Mouse (Mus musculus): Measurements from ENCODE around the gene Acer2. TPM values are rescaled to one million over a fixed set of nuclear protein-coding genes. Genes with fewer than 3 reads are reported as not detected.
"Not testable (repeated sequence)": the region's sequence is repeated elsewhere in the genome, so short reads cannot be mapped to it uniquely, and the experiment has no call there.

Acer2 gene
- polyA plus RNA-seq (2012; rRNA removed): 17.0 and 24.9 TPM in 2 replicates

DNA sequence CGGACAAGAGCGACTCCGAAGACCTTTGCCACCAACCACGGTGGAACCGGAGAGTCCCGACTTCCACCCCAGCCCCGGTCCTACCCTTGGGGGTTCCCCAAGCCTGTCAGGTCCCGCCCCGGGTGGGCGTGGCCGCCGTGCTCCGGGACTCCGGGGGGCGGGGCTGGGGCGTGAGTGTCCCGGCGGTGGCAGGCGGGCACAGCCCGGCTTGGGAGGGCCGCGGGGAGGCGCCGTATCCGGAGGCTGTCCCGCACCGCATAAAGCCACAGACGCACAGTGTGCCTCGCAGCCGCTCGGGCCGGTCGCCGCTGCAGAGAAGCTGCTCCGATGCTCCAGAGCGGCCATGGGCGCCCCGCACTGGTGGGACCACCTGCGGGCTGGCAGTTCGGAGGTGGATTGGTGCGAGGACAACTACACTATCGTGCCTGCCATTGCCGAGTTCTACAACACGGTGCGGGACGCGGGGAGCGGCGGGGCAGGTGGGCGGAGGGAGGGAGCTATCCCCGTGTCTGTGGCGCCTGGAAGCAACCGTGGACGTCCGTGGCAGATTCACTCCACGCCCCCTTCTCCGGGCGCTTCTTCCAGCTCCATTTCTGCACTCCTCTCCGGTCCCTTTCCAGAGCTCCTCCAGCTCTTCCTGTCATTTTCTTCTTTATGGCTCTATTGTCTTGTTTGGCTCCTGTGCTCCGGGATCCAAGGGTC lies at the start of gene Acer2:
Gene Acer2, plus strand, starts transcription at position 251 of the 702 bp plus-strand sequence.
- DNase-seq (ENCODE audit: low read depth): no peak

DNA sequence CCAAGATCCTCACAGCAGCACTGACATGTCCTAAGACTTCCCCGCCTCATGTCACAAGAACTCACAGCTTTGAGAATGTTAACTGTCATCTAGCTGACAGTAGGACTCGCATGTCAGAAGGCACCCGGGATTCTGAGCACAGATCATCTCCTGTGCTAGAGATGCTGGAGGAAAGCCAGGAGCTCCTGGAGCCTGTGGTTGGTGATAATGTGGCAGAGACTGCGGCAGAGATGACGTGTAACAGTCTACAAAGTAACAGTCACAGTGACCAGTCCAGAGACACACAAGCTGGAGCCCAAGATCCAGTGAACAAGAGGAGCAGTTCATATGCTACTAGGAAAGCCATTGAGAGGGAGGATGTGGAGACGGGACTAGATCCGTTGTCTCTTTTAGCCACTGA lies 49.1 kb upstream of the Acer2 start:
- DNase-seq (ENCODE audit: low read depth): no peak

DNA sequence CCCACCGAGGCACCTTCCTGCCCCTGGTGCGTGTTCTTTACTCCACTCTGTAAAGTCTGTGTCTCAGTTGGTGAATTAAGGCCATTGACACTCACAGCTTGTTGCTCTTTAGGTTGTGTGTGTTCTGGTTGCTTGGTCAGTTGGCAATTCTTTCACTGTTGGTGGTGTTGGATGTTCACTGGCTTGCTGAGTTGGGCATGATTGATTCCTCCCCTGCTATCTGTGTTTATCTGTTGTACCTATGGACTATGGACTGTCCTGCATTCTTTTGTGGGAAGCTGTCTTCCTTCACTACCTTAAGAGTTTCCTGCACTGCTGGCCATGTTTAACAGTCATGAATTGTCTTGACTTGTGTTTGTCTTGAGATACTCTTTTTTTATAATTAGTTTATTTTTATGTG lies 42.3 kb upstream of the Acer2 start:
- no peak for DNase-seq (ENCODE audit: low read depth)

DNA sequence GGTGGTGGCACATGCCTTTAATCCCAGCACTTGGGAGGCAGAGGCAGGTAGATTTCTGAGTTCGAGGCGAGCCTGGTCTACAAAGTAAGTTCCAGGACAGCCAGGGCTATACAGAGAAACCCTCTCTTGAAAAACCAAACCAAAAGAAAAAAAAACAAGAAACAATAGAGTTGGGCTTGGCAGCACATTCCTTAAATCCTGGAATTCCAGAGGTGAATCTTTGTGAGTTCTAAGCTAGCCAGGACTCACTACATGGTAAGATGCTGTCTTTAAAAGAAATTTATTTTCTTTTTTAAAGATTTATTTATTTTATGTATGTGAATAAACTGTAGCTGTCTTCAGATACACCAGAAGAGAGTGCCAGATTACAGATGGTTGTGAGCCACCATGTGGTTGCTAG lies 33.1 kb upstream of the Acer2 start:
- DNase-seq (ENCODE audit: low read depth): not testable (repeated sequence)

DNA sequence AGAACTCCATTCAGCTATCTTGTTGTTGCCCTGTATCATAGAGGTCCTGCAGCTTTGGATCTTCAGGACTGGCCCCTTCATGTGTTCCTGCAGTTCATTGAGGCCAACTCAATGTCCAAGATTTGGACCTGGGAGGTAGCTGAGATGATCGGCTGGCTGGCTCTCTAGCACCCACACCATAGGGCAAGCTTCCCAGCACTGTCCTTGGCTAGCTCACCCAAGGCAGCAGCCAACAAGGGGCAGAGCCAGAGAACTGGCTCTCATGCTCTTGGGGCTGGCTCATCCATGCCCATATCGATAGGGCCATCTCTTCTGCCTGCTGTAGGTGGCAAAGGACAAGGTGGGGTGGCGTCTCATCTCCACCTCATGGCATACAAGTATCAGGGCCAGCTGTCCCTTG lies 28.8 kb upstream of the Acer2 start:
- no peak for DNase-seq (ENCODE audit: low read depth)

DNA sequence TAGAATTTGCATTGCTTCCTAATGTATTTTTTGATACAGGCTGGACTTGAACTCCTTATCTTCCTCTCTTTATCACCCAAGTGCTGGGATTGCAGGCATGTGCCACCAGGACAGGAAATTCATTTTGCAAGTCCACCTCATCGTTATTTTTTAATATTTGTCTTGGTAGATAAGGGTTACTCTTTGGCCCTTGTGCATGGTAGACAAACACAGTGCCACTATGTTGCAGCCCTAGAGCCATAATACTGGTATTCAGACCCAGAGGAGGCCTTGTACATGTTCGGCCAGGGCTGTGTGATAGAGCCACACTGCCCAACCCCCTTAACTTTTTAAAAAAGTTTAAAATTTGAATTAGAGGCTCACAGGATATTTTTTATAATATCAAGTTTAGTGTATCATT lies 26.9 kb upstream of the Acer2 start:
- no peak for DNase-seq (ENCODE audit: low read depth)

DNA sequence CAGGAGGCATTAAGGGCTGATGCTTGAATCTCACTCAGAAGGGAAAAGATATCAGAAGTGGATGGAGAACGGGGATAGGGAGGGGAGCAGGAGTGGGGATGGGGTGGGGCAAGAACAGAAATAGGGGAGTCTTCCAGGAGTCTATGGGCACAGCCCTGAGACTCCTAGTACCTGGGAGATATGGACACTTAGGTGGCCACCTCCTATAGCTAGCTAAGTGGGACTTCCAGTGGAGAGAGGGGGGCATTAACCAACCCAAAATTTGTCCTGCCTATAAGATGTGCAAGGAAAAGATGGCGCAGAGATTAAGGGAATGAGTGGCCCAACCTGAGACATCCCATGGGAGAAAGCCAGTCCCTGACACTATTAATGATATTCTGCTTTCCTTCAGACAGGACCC lies 22.9 kb upstream of the Acer2 start:
- DNase-seq (ENCODE audit: low read depth): no peak

DNA sequence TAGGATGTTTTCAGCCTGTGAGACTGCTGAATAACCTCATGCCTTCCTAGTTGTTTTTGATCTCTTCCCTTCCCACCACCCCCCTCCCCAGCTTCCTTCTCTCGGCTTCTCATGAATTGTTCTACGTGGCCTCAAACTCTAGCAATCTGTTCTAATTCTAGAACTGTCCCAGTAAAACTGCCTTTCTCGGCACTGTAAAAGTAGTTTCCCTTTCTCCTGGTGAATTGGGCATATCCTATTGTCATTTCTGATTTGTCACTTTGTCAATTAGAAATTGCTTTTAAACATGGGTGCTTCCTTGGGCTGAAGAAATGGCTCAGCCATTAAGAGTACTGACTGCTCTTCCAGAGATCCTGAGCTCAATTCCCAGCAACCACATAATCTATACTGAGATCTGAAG lies 22.2 kb upstream of the Acer2 start:
- no peak for DNase-seq (ENCODE audit: low read depth)

DNA sequence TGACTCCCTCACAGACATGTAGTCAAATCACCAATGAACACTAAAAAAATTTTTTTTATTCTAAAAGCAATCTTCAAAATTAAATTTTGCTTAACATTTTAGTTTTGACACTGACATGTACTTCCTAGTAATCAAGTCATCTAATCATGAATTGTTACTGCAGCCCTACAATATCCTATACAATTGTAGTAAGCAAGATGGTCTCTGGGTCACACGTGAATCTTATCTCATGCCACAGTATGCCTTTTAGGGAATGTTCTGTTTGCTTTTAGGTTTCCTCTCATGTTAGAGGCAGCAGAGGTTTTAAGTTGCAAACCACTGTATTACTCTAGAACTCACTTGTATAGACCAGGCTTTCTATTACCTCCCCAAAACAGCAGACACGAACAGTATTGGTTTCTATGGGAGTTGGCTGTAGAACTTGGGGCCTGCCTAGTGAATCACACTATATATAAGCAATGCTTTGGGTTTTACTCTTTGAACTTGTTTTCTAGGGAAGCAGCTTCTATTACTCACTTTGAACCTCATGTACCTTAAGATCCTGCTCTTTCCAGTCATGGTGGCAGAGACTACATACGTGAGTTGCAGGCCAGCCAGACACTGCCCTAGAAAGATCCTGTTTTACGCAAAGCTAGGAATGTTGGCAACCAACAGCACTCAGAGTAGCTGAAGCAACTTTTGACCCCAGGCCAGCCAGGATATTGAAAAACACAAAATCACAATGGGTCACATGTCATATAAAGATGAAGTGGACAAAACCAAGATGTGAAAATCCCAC lies 21.2 kb upstream of the Acer2 start:
- DNase-seq (ENCODE audit: low read depth): no peak

DNA sequence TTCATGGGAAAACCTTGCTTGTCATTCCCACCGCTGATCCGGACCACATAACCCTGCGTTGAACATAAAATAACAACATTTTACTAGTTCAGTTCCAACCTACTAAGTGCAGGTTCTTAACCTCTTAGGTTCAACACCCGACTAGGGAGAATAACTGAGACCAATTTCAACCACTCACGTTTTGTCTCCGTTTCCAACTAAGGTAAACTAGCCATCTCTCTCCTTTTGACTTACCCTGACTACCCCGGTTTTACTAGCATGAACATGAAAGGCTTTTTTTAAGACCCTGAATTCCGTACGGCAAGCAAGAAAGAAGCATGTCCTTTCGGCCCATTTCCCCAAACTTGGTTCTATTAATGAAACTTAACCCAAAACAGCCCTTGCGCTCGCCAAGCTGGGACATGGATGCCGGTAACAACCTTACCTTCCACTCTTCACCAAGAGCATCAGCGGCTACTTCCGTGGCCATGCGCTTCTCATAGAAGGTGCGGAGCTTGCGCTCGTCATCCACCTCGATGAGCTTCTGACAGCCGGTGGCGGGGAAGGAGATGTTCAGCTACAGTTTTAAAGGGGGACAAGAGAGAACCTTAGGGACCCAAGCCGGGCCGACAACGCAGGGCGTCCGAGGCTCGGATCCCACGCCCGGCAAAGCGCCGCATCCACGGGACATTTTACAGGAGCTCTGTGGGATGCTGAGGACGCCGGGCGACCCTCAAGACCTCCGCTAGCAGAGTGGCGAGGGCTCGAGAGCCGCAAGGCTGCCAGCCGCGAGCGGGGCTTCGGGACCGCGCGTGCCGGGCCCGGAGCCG lies 17.7 kb upstream of the Acer2 start:
- DNase-seq (ENCODE audit: low read depth): no peak

DNA sequence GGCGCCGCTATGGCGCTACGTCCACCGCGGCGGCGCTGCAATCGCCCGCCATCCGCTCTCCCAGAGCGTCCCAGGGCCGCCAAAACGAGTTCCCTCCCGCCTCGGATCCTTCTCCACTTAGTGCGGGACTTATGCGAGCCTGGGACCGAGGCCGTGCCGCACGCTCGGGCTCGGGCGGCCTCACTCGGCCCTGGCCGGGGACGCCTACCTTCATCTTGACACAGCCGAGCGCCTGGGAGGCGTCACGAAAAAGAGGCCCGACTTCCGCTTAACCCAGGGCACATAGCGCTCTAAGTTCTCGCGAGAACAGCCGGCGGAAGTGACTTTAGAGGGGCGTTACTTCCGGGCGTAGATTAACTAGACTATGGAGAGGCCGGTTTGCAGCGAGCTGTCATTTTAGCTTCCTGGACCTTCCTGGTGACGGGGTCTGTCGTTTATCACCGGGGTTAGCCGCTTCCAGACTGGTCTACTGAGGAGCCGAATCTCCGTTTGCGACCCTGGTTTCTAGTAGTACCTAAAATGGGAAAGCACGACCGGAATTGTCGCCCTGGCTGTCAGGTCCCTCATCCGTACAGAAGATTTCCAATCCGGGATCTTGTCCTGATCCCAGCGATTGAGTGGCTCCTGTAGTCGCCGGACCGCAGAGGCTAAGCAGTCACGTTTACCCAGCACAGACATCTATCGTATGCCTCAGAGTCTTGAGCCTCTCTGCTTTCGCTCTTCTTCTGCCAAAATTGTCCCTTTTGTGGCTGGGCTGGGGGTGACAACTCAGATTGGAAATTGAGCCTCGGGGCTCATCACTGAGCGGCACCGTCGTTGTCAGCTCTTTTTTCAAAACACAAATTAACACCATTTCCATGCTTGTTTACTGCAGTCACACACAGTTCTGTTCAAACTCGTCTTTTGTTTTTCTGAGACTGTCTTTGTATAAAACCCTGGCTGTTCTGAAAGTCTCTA lies 16.8 kb upstream of the Acer2 start, which contains the start of gene Rps6:
Gene Rps6, minus strand, starts transcription at position 300 of the 957 bp plus-strand sequence.
- DNase-seq (ENCODE audit: low read depth): no peak

DNA sequence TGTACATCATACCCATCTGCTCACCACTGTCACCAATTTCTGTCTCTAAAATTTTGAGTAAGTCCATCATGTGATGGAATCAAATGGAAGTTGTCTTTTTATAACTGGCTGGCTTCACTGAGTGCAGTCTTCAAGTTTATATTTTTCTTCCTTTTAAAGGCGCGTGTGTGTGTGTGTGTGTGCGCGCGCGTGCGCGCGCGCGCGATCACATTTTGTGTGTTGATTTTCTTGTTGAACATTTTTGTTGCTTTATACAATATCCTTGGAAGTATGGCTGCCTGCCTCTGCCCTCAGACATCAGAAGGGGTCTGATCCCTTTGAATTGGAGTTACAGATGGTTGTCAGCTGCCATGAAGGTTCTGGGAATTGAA lies 16.1 kb upstream of the Acer2 start:
- no peak for DNase-seq (ENCODE audit: low read depth)

DNA sequence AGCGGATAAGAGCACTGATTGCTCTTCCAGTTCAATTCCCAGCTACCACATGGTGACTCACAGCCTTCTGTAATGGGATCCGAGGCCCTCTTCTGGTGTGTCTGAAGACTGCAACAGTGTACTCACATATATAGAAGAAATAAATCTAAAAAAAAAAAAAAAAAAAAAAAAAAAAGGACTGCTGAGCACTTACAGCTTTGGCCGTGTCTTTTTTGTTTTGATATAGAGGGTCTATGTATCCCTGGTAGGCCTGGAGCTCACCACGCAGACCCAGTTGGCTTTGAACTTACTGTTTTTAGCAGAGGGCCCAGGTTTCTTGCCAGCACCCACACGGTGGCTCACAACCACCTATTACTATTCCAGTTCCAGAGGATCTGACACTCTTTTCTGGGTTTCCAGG lies 10.1 kb upstream of the Acer2 start:
- no peak for DNase-seq (ENCODE audit: low read depth)

DNA sequence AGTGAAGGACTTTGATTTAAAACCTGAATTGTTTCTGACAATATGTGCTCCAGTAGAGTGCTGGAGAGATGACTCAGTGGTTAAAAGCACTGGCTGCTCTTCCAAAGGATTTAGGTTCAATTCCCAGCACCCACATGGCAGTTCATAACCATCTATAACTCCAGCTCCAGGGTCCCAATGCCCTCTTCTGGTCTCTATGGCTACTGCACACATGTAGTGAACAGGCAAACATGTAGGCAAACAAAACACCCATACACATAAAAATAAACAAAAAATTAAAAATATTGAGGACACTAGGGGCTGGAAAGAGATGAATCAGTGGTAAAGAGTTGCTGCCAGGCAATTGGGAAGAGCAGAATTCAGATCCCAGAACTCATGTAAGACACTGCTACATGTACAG lies 2.2 kb upstream of the Acer2 start:
- DNase-seq (ENCODE audit: low read depth): no peak

DNA sequence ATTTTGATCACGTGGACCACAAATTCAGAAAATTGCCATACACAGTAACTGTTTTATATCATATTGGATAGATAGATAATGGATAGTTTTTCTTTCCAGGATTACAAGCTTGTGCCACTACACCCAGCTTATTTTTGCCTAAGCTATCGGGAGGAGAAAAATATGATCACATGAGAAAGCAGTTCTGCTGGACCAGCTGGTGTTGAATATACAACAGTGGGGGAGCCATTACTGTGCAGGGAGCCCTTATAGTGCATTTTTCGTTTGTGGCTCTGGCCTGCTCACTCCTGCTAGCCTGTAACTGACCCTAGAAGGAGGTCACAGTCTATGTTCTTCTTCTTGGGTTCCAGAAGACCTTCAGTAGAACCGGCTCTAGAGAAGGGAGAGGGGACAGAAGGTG lies 1.1 kb upstream of the Acer2 start:
- DNase-seq (ENCODE audit: low read depth): no peak

DNA sequence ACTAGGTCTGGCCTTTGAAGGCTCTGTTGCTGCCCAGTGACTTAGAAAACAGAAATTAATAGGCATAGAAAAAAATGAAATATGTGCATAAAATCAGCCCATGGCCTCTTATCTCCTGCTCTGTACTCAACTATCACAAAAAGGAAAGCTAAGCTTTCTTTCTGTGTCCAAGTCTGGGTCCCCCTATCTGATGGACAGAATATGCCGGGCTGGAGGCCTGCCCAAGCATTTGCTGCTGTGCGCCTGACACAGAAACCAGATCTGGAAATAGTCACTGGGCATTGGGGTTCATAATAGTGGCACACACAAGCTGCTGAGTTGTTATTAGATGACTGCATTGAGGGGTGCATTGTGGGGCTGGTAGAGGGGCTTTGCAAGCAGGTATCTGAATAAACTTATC lies 5.3 kb downstream of the Acer2 start:
- DNase-seq (ENCODE audit: low read depth): no peak

DNA sequence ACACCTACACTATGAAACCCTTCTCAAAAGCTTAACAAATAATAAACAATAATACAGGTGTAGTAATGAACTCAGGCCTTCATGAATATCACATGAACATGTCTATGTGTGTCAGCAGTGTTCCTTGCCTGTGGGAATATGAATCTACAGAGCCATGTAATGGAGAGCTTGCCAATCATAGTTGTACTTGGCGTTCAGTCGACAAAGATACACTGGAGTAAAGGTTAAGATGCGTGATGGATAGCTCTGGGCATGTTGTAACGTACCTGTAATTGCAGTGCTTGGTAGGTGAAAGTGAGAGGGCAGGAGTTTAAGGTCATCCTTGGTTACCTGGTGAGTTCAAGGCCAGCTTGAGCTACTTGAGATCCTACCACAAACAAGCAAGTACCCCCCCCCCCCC lies 7.0 kb downstream of the Acer2 start:
- no peak for DNase-seq (ENCODE audit: low read depth)

DNA sequence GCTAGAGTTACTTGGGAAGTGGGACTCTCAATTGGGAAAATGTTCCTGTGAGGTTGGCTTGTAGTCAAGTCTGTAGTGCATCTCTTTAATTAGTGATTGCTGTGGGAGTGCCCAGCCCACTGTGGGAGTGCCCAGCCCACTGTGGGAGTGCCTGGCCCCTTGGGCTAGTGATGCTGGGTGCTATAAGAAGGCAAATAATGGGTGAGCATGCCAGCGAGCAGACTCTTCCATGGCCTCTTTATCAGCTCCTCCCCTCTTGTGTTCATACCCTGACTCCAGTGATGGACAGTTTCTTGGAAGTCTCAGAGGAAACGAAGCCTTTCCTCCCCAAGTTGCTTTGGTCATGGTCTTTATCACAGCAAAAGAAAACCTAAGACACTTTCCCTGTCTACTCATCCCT lies 8.2 kb downstream of the Acer2 start:
- no peak for DNase-seq (ENCODE audit: low read depth)

DNA sequence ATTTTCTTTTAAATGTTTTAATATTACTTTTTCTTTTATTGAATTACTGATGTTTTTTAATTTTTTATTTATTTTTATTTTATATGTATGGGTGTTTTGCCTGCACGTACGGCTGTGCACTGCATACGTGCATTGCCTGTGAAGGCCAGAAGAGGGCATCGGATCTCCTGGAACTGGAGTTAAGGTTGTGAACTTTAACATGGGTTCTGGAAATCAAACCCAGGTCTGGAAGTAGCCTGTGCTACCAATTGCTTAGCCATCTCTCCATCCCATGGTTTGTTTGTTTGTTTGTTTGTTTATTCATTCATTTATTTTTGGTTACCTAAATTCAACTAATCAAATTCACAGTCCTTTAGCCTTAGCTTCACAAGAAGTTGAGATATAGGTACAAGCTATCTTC lies 10.7 kb downstream of the Acer2 start:
- no peak for DNase-seq (ENCODE audit: low read depth)

DNA sequence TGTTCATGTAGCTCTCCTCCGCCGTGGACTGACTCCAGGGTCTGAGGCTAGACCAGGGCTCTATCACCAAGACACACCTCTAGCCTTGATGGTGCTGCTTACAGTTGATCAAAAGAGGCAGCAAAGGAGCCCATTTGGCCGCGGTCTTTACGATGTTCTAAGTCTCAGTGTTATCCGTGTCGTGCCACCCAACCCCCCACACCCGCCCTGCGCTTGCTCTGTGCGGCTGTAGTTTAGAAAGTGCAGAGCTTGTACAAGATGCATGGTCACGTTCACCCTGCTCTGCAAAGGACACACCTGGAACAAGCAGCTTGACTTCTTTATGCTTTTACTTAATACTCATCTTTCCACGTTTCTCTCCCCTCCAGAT lies 11.6 kb downstream of the Acer2 start:
- no peak for DNase-seq (ENCODE audit: low read depth)

DNA sequence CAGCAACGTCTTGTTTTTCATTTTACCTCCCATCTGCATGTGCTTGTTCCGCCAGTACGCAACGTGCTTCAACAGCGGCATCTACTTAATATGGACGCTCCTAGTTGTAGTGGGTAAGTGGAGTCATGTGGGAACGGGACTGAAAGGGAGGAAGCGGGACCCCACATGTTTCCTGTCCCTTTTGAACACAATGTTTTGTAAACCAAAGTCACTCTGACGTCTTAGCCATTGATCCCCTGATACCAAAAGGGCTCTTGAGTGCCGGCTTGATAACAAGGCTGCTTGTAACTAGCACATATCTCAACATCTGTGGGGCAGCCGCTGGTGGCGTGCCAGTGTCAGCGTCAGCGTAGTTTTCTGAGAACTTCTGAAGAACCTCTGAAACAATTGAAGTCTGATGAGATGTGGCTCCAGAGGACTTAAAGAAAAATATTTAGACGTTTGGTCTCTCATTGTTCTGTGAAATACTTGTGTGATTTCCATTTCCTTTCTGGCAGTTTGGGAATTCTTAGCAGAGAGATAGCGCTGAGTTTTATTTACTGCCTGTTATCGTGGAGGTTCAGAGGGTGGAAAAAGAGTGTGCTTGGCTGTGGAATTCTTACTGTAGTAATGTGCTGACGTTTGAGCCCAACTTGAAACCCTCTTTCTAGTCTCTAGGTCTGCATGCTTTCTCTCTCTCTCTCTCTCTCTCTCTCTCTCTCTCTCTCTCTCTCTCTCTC lies 12.1 kb downstream of the Acer2 start:
- no peak for DNase-seq (ENCODE audit: low read depth)
